Mouse (Mus musculus) granulocyte monocyte progenitor cell, adult 5-6 weeks (primary cell): ENCODE measurements around the gene Gpld1. TPM values are rescaled to one million over a fixed set of nuclear protein-coding genes. Genes with fewer than 3 reads are reported as not detected.

Source experiments
- ATAC-seq: replicated peaks from 2 replicates; pipeline ENCODE4 v1.8.0; 2016; ENCODE audit warnings: mild to moderate bottlenecking, moderate TSS enrichment, inconsistent platforms; ENCODE audit not compliant: poor library complexity, severe bottlenecking
- total RNA-seq, 2 experiments: library from RNA; stranded (forward) in 1 of 2; stranded (reverse) in 1 of 2; fragments of 200-712, 200-1000 nt in 1 of 2; fragments of >200 nt in 1 of 2; fragmentation: Nextera tagmentation in 1 of 2; gene quantifications; 2 replicates each; pipeline ENCODE4 v1.2.3; 2014 to 2017

Gpld1 gene
- total RNA-seq (2014; fragmentation: Nextera tagmentation), result 0.43 TPM in 1 of 2 replicates, not detected in the other
- 0.17 and 0.52 TPM in 2 replicates for total RNA-seq (2017)

DNA sequence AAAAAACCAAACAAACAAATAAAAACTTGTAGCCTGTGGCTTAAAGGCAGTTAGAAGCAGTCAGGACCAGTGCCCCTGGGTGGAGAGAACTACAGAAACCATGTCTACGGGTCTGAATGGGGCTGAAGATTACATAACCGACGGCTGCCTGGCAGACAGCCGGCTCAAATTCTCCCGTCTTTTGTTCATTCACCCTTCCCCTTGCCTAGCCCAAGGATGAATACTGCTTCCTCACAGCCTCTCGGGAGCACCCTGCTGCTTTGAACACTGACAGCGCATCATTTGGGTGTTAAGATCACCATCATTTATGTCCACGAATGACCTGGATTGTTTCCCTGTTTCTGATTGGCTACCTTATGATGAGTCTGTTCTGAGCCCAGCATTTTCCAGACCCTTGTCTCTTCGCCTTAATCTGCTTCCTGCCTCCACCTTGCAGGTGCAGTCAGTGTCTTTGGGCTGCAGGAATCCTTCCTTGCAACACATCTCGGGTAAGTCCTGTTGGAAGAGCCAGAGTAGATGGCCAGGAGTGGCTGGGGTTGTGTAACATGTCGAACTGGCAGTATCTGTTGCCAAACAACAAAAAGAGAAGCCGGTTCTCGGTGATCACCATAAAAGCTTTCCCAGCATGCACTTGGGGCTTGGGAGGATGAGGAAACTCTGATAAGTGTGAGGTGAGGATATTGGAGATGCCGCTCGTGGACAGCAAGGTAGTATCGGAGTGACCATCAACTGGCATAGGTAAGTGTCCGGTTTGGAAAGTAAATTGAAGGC, at the start of gene Gpld1:
TSS of gene Gpld1 (plus strand) at position 641 of the 771 bp plus-strand sequence.
- ATAC-seq, result peak; percentile 85

DNA sequence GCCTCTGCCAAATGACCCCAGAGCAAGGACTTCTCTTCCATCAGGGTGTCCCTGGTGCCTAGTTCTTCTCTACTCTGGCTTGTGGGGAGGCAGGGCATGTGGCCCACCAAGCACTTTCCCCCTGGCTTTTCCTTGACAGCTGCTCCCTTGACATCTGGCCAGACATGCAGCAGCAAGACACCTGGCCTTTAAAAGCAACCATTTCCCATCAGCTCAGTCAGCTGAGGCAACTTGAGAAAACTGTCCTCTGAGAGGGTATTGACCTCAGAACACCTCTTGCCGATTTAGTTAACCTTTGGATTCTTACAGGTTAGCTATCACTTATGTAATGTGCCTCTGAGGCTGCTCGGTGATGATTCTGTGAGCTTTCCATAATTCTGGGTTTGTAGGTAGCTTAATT, 49.1 kb upstream of the Gpld1 start:
- ATAC-seq, result no peak

DNA sequence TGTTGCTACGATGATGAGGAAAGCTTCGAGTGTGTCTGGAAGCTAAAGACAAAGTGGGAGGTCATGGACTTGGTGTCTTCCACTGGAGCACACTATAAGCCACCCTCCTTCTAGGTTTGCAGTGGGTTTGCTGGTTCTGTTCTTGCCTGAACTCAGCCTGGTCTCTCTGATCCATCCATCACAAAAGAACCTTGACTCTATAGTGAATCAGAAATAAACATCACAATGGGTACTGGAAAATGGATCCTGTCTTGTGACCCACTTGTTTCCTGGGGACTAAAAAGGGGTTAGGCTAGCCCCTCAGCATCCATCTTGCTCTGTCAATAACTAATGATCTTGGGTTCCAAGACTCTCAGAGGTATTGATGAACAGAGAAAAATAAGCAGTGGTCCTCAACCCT, 41.0 kb upstream of the Gpld1 start:
- ATAC-seq, result no peak

DNA sequence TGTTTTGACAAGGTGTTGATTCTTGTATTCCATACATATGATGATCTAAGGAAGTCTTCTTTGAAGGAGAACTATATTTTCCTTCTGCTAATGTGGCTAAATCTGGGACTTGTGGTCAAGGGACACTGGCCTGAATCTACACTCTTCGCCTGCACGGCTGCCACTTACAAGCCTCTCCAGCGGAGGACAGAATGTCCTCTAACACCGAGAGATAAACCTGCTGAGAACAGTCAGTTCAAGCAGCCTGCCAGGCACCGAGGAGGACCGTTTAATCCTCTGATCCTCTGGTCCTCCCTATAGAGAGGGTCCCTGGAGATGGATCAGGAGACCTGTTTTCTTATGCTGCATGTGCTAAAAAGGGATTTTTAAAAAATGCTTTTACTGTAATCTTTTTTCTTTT, 39.5 kb upstream of the Gpld1 start:
- ATAC-seq, result no peak

DNA sequence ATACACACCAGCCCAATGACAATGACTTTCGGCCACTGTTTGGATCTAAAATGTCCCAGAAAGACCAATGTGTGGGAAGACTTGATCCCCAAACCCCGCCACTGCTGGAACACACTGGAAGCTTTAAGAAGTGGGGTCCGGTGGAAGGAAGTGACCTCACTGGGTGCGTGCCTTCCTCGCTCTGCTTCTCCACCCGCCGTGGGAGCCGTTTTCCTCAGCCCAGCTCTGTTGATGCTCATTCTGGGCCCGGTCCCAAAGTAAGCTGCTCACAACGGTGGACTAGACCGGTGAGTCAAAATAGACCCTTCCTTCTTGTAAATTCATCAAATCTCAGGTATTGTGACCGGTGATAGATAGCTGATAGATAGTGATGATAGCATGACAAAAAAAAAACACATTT, 37.5 kb upstream of the Gpld1 start:
- ATAC-seq, result no peak

DNA sequence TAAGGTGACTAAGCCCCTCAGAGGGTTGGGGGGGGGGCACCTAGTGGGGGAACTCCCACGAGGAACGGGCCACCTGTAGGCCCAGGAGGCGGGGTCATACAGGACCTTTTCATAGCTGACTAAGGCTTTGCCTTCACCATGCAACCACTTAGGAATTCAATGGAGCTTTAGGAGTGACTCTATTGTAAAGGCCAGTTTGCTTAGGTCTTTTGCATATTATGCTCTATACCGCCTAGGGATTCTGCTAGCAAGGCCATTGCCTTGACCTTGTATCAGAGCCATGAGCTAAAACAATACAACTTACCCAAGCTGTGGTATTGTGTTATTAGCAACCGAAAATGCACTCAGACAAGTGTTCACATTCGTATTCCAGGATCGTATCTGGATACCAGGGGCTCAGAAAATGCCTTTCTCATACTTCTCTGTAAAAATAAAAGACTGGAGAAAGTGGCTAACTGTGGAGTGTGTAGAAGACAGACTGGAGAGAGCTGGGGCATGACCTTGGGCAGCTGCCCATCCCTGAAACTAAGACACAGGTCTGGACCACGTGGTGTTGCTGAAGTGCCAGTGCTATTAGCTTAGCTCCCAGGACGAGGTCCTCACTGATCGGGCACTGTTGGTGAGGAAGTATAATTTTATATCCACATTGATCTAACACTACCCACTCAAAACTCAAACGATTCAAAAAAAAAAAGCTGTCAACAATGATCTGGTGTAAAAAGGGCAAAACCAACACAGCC, 36.0 kb upstream of the Gpld1 start:
- no peak for ATAC-seq

DNA sequence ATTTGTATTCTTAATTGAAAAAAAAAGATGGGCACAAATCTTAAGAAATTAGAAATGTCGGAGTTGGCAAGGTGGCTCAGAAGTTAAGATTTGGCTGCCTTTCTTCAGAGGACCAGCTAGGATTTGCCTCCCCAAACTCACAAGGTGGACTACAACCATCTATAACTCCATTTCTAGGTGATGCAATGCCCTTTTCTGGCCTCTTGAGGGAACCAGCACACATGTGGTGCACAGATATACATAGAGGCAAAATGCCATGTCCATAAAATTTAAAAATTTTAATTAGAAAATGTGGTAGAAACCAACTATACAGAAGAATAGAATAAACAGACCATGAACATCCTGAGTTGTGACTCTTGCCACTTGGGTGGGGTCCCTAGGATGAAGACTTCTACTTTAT, 33.8 kb upstream of the Gpld1 start:
- no peak for ATAC-seq

DNA sequence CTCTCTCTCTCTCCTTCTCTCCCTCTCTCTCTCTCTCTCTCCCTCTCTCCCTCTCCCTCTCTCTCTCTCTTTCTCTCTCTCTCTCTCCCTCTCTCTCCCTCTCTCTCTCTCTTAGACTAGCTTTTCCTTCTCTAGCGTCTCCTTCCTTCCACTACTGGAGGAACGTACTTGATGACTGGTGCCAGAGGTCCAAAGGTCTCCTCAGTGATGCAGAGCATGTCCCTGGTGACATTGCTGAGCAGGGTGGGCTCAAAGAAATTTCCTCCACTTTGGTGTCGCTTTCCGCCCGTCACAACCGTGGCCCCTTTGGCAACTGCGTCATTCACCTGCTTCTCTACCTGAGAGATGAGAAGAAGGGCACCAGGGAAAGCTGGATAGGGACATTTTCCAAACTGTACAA, 29.4 kb upstream of the Gpld1 start:
- no peak for ATAC-seq

DNA sequence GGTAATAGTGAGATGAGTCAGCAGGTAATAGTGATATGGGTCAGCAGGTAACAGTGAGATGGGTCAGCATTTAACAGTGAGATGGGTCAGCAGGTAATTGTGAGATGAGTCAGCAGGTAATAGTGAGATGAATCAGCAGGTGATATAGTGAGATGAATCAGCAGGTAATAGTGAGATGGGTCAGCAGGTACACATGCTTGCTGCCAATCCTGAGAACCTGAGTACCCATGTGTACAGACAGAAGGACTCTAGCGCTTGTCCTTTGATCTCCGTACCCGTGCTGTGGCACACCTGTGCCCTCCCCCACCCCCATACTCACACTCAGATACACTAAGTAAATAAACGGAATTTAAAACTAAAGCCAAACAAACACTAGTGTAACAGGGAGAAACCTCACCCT, 28.0 kb upstream of the Gpld1 start:
- no peak for ATAC-seq

DNA sequence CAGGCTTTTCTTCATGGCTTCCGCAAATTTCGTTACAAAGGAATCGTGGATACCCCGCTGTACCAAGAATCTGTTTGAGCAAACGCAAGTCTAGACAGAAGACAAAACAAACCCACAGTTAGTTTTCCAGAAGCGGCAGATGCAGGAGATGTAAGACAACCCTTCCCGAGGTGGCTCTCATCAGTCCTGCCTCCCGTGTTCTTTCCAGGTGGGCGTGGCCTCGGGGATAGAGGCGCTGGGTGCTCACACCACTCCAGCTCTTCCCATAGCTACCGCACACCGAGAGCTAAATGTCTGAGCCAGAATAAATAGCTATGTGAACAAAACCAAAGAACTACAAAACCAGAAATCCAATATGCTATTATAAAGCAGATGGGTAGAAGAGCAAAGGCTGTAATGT, 27.1 kb upstream of the Gpld1 start:
- no peak for ATAC-seq

DNA sequence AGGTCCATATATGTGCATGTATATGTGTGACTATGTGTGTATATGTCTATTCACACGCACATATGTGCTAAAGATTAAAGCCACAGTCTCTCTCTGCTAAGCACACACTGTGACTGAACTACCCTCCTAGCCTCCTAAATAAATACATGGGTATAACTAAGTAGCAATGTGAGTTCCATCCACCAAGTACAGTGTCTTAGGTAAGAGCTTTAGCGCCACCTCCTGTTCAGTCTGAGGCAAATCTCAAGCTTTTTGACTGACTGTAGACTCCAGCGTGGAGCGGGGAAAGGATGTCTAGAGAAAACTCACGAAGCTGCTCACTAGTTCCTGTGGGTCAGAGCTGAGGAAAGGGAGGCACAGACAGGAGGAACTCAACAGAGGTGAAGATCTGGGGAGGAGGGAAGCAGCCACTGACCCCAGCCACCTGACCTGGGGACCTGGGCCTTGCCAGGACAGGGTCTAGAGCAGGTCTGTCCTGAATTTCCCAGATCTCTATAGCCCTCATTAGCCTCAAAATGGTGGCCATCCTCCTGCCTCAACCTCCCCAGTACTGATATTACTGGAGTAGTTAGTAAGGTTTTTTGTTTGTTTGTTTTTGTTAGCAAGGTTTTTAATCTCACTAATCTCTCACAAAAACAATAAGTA, 22.5 kb upstream of the Gpld1 start:
- ATAC-seq, result peak; percentile 84

DNA sequence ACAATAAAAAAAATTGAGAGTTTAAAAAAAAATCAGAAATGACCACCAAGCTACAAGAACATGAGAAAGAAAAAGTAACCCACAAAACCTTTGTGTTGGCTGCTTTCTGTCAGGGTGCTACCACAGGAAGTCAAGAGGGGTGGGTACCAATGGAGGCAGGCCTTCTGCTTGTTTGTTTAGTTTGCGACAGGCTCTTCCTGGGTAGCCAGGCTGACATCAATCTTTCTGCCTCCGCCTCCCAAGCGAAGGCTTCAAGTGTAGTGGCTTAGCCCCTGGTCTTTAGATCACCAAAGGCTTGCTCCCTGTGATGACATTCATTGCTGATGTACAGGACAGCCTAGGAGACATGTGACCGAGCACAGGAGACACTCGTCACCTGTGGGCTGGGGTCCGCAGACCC, 21.7 kb upstream of the Gpld1 start:
- ATAC-seq, result no peak

DNA sequence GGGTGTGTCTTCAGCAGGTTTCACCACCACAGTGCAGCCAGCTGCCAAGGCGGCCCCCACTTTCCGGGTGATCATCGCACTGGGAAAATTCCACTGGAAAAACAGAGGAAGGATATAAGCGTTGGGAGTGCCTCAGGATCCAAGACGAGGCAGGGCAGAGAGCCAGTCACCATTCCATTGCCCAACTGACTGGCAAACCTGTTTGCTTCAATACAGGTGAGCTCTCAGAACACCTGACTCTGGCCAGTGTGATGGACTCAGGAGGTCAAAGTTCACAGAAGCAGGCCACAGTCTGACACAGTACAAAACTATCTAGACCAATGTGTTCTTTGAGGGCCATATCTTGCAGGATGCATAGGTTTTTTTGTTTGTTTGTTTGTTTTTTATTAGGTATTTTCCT, 19.0 kb upstream of the Gpld1 start:
- ATAC-seq, result no peak

DNA sequence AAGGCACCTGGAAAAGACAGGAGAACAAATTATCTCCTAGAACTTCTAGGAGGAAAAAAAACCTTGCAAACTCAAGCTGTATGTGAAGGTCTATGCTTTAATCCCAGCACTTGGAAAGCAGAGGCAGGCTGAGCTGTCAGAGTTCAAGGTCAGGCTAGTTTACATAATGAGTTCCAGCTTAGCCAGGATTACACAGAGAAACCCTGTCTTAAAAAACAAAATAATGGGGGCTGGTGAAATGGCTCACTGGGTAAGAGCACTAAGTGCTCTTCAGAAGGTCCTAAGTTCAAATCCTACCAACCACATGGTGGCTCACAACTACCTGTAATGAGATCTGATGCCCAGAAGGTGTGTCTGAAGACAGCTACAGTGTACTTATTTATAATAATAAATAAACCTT, 12.4 kb upstream of the Gpld1 start:
- no peak for ATAC-seq

DNA sequence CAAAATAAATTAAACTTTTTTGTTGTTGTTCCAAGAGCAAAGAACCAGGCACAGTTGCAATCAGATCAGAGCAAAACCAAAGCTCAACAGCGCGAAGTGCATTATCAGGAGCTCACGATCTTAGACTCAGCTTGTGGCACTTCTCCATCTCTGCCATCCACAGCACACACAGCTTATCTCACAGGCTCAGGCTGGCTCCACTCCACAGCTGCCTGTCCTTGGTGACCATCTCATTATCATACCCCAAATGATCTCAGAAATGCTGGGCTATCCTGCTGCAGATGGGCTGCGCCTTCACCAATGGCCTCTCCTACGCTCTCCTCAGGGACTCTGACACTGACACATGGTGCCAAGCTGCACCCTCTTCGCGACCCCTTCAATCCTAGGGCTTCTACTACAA, 9.8 kb upstream of the Gpld1 start:
- ATAC-seq, result no peak

DNA sequence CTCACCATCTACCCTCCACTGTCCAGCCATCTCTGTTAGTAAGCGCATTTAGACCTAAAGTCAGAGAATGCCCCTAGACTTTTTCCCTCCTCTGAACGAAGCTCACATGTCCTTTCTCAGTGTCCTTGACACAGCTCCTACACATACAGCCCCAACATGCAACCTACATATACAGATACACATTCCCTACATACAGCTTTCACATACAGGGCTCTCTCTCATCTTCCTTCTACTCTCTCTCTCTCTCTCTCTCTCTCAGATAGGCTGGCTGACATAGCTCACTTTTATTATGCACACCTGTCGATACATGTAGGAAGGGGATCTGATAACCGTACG, 6.2 kb upstream of the Gpld1 start:
- no peak for ATAC-seq

DNA sequence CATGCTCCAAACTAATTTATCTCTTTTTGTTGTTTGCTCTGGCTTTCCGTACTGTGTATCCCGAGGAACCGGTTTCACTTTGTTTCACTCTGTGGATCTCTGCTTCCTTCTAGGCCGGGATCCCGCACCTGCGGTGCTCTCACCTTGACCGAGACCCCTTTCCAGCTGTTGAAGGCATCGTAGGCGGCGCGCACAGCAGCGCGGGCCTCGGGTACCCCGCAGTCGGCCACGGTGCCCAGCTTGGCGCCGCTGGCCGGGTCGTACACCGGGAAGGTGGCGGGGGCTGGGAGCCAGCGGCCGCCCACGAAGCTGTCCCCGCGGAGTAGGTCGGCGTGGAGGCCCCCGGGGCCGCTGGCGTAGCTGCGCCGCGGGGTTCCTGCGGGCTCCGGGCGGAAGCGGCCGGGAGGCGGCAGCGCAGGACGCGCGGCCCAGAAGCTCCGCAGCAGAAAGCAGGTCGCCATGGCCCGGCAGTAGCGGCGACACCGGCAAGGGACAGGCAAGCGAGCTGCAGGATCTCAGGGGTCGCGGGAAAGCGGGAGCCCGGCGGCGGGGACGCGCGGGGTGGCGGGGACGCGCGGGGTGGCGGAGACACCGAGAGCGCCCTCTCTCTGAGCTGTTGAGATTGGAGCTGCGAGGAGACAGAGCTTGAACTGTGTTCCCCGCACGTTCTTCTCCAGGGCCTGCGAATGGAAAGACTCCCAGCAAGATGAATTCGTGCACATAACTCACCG, 5.7 kb upstream of the Gpld1 start, which contains the start of gene Aldh5a1:
TSS of gene Aldh5a1 (minus strand) at position 554 of the 731 bp plus-strand sequence.
- ATAC-seq, result peak; percentile 52

DNA sequence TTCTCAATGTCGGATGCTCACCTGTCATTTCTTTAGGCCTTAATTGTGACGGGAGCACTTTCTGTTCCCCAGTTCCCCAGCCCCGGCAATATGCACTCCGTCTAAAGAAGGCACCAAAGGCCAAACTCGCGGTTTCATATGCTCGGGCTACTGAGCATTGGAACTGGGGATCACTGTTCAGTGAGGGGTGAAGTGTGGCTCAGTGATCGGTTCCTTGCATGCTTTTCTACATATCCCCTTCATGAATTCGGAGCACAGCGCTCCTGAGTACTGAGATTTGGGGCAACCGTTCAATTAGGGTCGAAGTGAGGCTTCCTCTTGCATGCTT, 5.1 kb upstream of the Gpld1 start:
- peak; percentile 21 for ATAC-seq

DNA sequence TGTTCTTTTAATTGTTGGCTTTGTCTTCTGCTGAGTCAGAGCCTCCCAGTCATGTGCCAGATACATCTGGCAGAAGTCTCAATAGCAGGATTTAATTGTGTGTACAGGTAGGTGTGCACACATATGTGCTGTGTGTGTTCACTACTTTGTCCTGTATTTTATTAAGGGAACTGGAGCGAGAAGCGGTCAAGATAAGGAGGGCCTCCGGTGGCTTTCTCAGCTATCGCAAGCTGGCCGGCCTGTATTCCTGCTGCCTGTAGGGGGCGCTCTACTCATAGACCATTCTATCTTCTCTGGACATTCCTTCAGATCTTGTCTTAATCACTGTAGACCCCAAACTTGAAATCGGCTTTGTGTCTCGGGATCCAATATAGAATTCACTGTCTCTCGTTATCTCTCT, 4.3 kb upstream of the Gpld1 start:
- ATAC-seq, result peak; percentile 48

DNA sequence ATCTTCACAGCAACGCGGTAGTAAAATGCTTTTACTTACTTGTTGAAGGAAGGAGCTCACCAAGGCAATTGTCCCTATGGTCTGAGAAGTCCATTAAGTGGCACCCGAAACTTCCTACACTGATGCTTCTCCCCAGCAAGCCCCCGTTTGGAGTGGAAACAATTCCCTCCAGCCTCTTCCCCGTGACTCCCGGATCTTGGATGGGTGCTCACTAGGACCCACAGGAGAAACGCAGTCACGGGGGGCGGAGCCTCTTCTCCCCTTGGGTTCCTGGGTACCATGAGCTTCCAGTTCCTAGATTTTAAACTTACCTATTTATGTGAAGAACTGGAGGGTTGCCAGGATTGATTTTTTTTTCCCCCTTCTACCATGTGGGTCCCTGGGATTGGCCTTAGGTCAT, 3.5 kb upstream of the Gpld1 start:
- ATAC-seq, result no peak

DNA sequence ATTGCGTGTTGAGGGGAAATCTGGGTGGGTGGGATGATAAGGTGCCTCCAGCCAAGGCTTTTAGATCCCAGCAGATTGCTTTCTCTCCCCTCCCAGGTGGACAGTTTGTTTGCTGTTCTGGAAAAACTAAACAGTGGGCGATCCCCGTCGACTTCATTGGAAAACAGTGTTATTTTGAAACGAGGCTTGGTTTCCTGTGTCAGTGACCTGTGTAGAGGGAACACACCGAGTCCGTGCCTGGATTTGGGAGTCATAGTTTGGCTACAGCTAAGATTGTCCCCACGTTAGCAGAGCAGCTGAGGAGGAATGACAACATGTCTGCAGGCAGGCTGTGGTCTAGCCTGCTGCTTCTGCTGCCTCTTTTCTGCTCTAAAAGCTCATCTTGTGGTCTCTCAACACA, 351 bp downstream of the Gpld1 start:
- ATAC-seq, result no peak
